Mouse (Mus musculus): ENCODE results near the gene Nr2c2.

- TF ChIP-seq FLI1 (IDR thresholded peaks at IDR 0.05; ENCODE audit: low read length), result no peak
- no peak for TF ChIP-seq GATA1 (IDR thresholded peaks at IDR 0.05; ENCODE audit: borderline replicate concordance, low read length)
These were observed 85.3 kb downstream of the Nr2c2 start for GRCm38 (mm10) chr6:92176450-92176849.

Measured in megakaryocyte, embryonic 14.5 days (primary cell).